Mouse (Mus musculus): ENCODE results near the gene Lasp1.
A peak's percentile ranks its signal among the peaks of the same experiment; 100 is the strongest.

GRCm38 (mm10) chr11:97775808-97776496, 22.8 kb upstream of the Lasp1 start, which contains the start of gene 1700001P01Rik:
- no peak for TF ChIP-seq CTCF (IDR thresholded peaks at IDR 0.05)
- no peak for TF ChIP-seq EP300 (IDR thresholded peaks at IDR 0.05; ENCODE audit: insufficient read depth, low read depth, low read length)
- TF ChIP-seq POLR2A (IDR thresholded peaks at IDR 0.05; ENCODE audit: insufficient read depth, low read depth, low read length) = 0 out of 2 replicates have a peak, but pooled peaks have one; percentile 19
